Mouse (Mus musculus): ENCODE measurements around the gene Wwtr1.

Wwtr1 gene

GRCm38 (mm10) chr3:57511816-57512586, 63.7 kb downstream of the Wwtr1 start:
- DNase-seq = peak; percentile 45 to 55

GRCm38 (mm10) chr3:57509945-57510675, 65.6 kb downstream of the Wwtr1 start:
- DNase-seq = no peak

- peak; percentile 35 to 65 for DNase-seq
These were observed 69.7 kb downstream of the Wwtr1 start for GRCm38 (mm10) chr3:57505991-57506390.

GRCm38 (mm10) chr3:57504756-57505155, 71.0 kb downstream of the Wwtr1 start:
- DNase-seq = peak; percentile 57 to 65

- DNase-seq = no peak
These were observed 74.0 kb downstream of the Wwtr1 start for GRCm38 (mm10) chr3:57501596-57502220.

- DNase-seq = no peak
These were observed 74.9 kb downstream of the Wwtr1 start for GRCm38 (mm10) chr3:57500846-57501245.

- no peak for DNase-seq
These were observed 77.9 kb downstream of the Wwtr1 start for GRCm38 (mm10) chr3:57497791-57498190.

- DNase-seq = no peak
These were observed 79.3 kb downstream of the Wwtr1 start for GRCm38 (mm10) chr3:57496428-57496827.

GRCm38 (mm10) chr3:57487455-57488153, 88.1 kb downstream of the Wwtr1 start:
- peak; percentile 63 to 76 for DNase-seq

- no peak for DNase-seq
These were observed 89.6 kb downstream of the Wwtr1 start for GRCm38 (mm10) chr3:57486068-57486467.

- peak; percentile 25 to 43 for DNase-seq
These were observed 93.7 kb downstream of the Wwtr1 start for GRCm38 (mm10) chr3:57481981-57482380.

GRCm38 (mm10) chr3:57480640-57481039, 95.1 kb downstream of the Wwtr1 start:
- no peak for DNase-seq

GRCm38 (mm10) chr3:57474421-57474820, 101.3 kb downstream of the Wwtr1 start:
- peak; percentile 68 to 86 for DNase-seq

GRCm38 (mm10) chr3:57472407-57472806, 103.3 kb downstream of the Wwtr1 start:
- DNase-seq = peak; percentile 54 to 74

GRCm38 (mm10) chr3:57470981-57471601, 104.6 kb downstream of the Wwtr1 start:
- DNase-seq = peak; percentile 36 to 38

- peak; percentile 70 to 77 for DNase-seq
These were observed 105.4 kb downstream of the Wwtr1 start for GRCm38 (mm10) chr3:57470326-57470725.

GRCm38 (mm10) chr3:57469325-57469724, 106.4 kb downstream of the Wwtr1 start:
- no peak for DNase-seq

GRCm38 (mm10) chr3:57466289-57466688, 109.4 kb downstream of the Wwtr1 start:
- DNase-seq = no peak

GRCm38 (mm10) chr3:57463302-57463701, 112.4 kb downstream of the Wwtr1 start:
- no peak for DNase-seq

- no peak for DNase-seq
These were observed 117.1 kb downstream of the Wwtr1 start for GRCm38 (mm10) chr3:57458652-57459051.

- DNase-seq = peak; percentile 77 to 90
These were observed 127.3 kb downstream of the Wwtr1 start for GRCm38 (mm10) chr3:57448445-57448844.

- DNase-seq = no peak
These were observed 127.8 kb downstream of the Wwtr1 start for GRCm38 (mm10) chr3:57447889-57448288.
